In the genomic region with DNA sequence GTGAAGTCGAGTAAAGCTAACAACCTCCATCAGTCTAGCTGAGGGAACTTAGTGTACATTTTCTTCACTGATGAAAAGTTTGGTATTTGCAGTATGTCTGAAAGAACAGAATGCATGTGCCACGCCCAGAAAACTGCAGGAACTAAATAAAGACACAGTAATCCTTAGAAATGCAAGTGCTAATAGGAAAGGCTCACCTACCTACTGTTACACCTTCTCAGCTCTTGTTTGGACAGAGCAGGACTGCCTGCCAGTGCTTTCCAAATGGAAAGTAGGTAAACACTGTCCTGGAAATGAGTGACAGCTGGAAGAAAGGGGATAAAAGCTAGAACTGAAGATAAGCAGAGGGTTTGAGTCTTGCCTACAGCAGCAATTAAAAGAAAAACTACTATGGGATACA, we compare ENCODE assay signal across 8 mouse cellular contexts. TPM values are rescaled to one million over a fixed set of nuclear protein-coding genes. Genes with fewer than 3 reads are reported as not detected.
DNase-seq lines count a peak whose midpoint lies in the region; ATAC-seq and TF ChIP-seq lines count a peak whose summit lies in the region.

No protein-coding gene starts in this region.

- no peak overlapping the region for H3ac ChIP-seq in myocyte (ENCODE audit: control insufficient read depth, insufficient read length)

- H3K79me2 ChIP-seq in myocyte (ENCODE audit: control insufficient read depth, insufficient read depth): peaks cover 8% of the 10 kb centered on the region

- intact Hi-C loops in left cerebral cortex, adult 2 months (cut with DNase I): loop anchor here (10.0 kb wide), 1 partner anchor 221 kb away; the partner anchor contains the start of gene Epdr1
- intact Hi-C loops in left cerebral cortex, postnatal 10 days (cut with DNase I): no loop called here

- peak overlapping the region; percentile 89 for H3K4me3 ChIP-seq in left cerebral cortex, adult 2 months
- no peak overlapping the region for H3K4me3 ChIP-seq in embryonic facial prominence, embryonic 15.5 days (replicated peaks)
- no peak overlapping the region for H3K4me3 ChIP-seq in intestine, postnatal 0 days (ENCODE audit: low read depth, low read length)
- no peak overlapping the region for H3K4me3 ChIP-seq in myocyte
- no peak overlapping the region for H3K4me3 ChIP-seq in cerebellum, adult 2 months (replicated peaks; ENCODE audit: insufficient read depth, low read depth, low read length)

- no peak for TF ChIP-seq POLR2A in myocyte (IDR thresholded peaks at IDR 0.05; ENCODE audit: insufficient read length, low read depth)
- no peak for TF ChIP-seq POLR2A in cerebellum, adult 2 months (IDR thresholded peaks at IDR 0.05; ENCODE audit: borderline replicate concordance, insufficient read depth, low read length)

- H3K9me3 ChIP-seq in embryonic facial prominence, embryonic 15.5 days (replicated peaks): no peaks in the 10 kb centered on the region
- no peaks in the 10 kb centered on the region for H3K9me3 ChIP-seq in intestine, postnatal 0 days (ENCODE audit: control insufficient read depth)

- H3K4me2 ChIP-seq in embryonic facial prominence, embryonic 15.5 days (replicated peaks): peak overlapping the region; percentile 50; the same call in 1 of the 2 replicates
- H3K4me2 ChIP-seq in intestine, postnatal 0 days (replicated peaks; ENCODE audit: low read depth): peak overlapping the region; percentile 66
- peak overlapping the region; percentile 68 for H3K4me2 ChIP-seq in myocyte (ENCODE audit: low read depth)

- H3K27me3 ChIP-seq in embryonic facial prominence, embryonic 15.5 days: no peaks in the 10 kb centered on the region
- no peaks in the 10 kb centered on the region for H3K27me3 ChIP-seq in intestine, postnatal 0 days (replicated peaks; ENCODE audit: control insufficient read depth, insufficient read depth, low read length)
- H3K27me3 ChIP-seq in myocyte (ENCODE audit: control insufficient read depth, insufficient read depth, insufficient read length): no peaks in the 10 kb centered on the region
- no peaks in the 10 kb centered on the region for H3K27me3 ChIP-seq in cerebellum, adult 2 months (ENCODE audit: control insufficient read depth, insufficient read depth, low read length)

- no peak for DNase-seq in left cerebral cortex, adult 2 months (ENCODE audit: extremely low spot score in 1 of 2, low spot score in 2 of 2)
- no peak for DNase-seq in left cerebral cortex, postnatal 10 days (ENCODE audit: extremely low spot score in 1 of 2, low spot score in 2 of 2)
- DNase-seq in cerebellum, adult 2 months: no peak
- no peak for DNase-seq in frontal cortex, postnatal 36 days (ENCODE audit: low spot score in 2 of 2)
- DNase-seq in MN1 (ENCODE audit: low spot score): no peak

- no peak for ATAC-seq in embryonic facial prominence, embryonic 15.5 days (ENCODE audit: insufficient number of reproducible peaks, low FRiP score, low TSS enrichment, low read depth)
- ATAC-seq in intestine, postnatal 0 days: no peak

- H3K36me3 ChIP-seq in embryonic facial prominence, embryonic 15.5 days: no peaks in the 10 kb centered on the region
- H3K36me3 ChIP-seq in intestine, postnatal 0 days (ENCODE audit: control insufficient read depth, insufficient read depth): no peaks in the 10 kb centered on the region
- H3K36me3 ChIP-seq in myocyte (ENCODE audit: control insufficient read depth, insufficient read depth): peaks cover 4% of the 10 kb centered on the region

- no peak overlapping the region for H3K27ac ChIP-seq in left cerebral cortex, adult 2 months
- 0 out of 2 replicates have a peak overlapping the region, but pooled peaks have one; percentile 5 for H3K27ac ChIP-seq in embryonic facial prominence, embryonic 15.5 days (replicated peaks)
- no peak overlapping the region for H3K27ac ChIP-seq in intestine, postnatal 0 days (ENCODE audit: low read depth, low read length)
- no peak overlapping the region for H3K27ac ChIP-seq in cerebellum, adult 2 months (ENCODE audit: insufficient read depth, low read length)

- peaks cover 11% of the 10 kb centered on the region for H3K4me1 ChIP-seq in embryonic facial prominence, embryonic 15.5 days
- peaks cover 8% of the 10 kb centered on the region; the same call in 1 of the 2 replicates for H3K4me1 ChIP-seq in intestine, postnatal 0 days (replicated peaks; ENCODE audit: control insufficient read depth, insufficient read depth, low read length)
- H3K4me1 ChIP-seq in cerebellum, adult 2 months (ENCODE audit: control insufficient read depth, insufficient read depth, low read length): peaks cover 16% of the 10 kb centered on the region

- no peak overlapping the region for H3K9ac ChIP-seq in embryonic facial prominence, embryonic 15.5 days
- no peak overlapping the region; the same call in 1 of the 2 replicates for H3K9ac ChIP-seq in intestine, postnatal 0 days (ENCODE audit: low read depth, low read length)

- TF ChIP-seq CTCF in left cerebral cortex, adult 2 months (IDR thresholded peaks at IDR 0.05): no peak
- no peak for TF ChIP-seq CTCF in intestine, postnatal 0 days (IDR thresholded peaks at IDR 0.05; ENCODE audit: low read depth)
- no peak for TF ChIP-seq CTCF in cerebellum, adult 2 months (IDR thresholded peaks at IDR 0.05; ENCODE audit: borderline replicate concordance, insufficient read depth, low read depth, low read length)

- 60% methylated on average over 2 of the region's 2 CpGs for WGBS in embryonic facial prominence, embryonic 15.5 days
- WGBS in intestine, postnatal 0 days: 56% methylated on average over 2 of the region's 2 CpGs
- WGBS in cerebellum, adult 2 months: 73% methylated on average over 2 of the region's 2 CpGs

TF ChIP-seq in myocyte, 11 proteins besides CTCF, POLR2A, EP300 and RAD21:
- TF ChIP-seq MAX (IDR thresholded peaks at IDR 0.05; ENCODE audit: low read depth) (no peak), MYOD1 (IDR thresholded peaks at IDR 0.05; ENCODE audit: control insufficient read depth in 1 of 3, insufficient read length in 2 of 3, low read depth in 2 of 3) (no peak)
TF ChIP-seq in myocyte: peak in this region for 0.

RNA-seq across cellular contexts. Expression of gene Stard3nl, which starts 1.9 kb away (rescaled TPM):
- total RNA-seq in left cerebral cortex, adult 2 months (2021): 10 to 100 TPM; 63.8 to 69.7 TPM
- total RNA-seq in left cerebral cortex, postnatal 10 days (2021): 10 to 100 TPM; 85.7 to 94.4 TPM
- polyA plus RNA-seq in embryonic facial prominence, embryonic 15.5 days (2015; fragmentation: Nextera tagmentation; extraction: Ambion mirVana): 88.8 and 89.6 TPM in 2 replicates
- polyA plus RNA-seq in intestine, postnatal 0 days (2015; fragmentation: Nextera tagmentation; extraction: Ambion mirVana): 79.6 and 82.2 TPM in 2 replicates
- 25.7 TPM for polyA plus RNA-seq in myocyte (2012; fragmentation: generic; extraction: Trizol)
- polyA plus RNA-seq in cerebellum, adult 2 months (2012; rRNA removed): 85.8 and 86.2 TPM in 2 replicates
